In the genomic region with DNA sequence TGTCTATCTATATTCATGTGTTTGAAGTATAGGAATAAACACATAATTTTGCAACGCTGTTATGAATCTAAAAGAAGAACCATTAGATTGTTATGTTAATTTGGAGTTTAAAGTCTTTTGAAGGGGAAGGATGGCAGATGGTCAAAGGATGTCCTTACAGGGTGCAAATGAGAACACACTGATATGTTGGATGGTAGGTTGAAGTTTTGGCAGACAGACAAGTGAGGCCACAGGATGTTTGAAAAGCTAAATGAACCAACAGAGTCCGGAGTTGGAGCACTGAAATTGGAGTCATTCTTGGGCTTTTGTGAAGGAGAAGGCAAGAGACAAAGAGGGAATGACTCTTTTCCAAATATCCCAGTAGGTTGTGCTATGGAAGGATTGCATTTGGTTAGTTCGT, we compare ENCODE assay signal across 25 mouse cellular contexts.
DNase-seq lines count a peak whose midpoint lies in the region; ATAC-seq and TF ChIP-seq lines count a peak whose summit lies in the region.
"Had no signal": no experiment of that assay in that cellular context is flagged by ENCODE, and none has a peak within 500 bp of the region (broad histone marks: within the 10 kb centered on the region; RNA-seq: fewer than 3 reads in every experiment).

No protein-coding gene starts in this region.

- peak; percentile 13 for DNase-seq in lung, embryonic 14.5 days
- no peak for DNase-seq in lung, postnatal 14 days
- DNase-seq in cerebellum, adult 11-12 months, result peak; percentile 92
- DNase-seq in cerebellum, adult 9-10 months, result peak; percentile 99
- DNase-seq in ovary, postnatal 36 days (ENCODE audit: low spot score), result no peak
- no peak for DNase-seq in thymus, postnatal 10 days (ENCODE audit: low spot score in 2 of 2)
- DNase-seq in natural killer cell, adult 2 months (ENCODE audit: low spot score in 2 of 2), result no peak
- DNase-seq: adrenal gland, adult 8-10 months; gastrocnemius, postnatal 10 days; heart, postnatal 4 days; kidney, adult 11 months; kidney, postnatal 36 days; retina, postnatal 1 day; right cerebral cortex, postnatal 25 days; spleen, adult 18-20 months; thymus, postnatal 14 days had no signal

- no peaks in the 10 kb centered on the region for H3K4me1 ChIP-seq in lung, embryonic 14.5 days (ENCODE audit: insufficient read depth)
- H3K4me1 ChIP-seq: heart, embryonic 10.5 days; kidney, embryonic 15.5 days; limb, embryonic 15.5 days; neural tube, embryonic 12.5 days had no signal

- H3K27me3 ChIP-seq in lung, embryonic 14.5 days (ENCODE audit: insufficient read depth, low read length), result no peaks in the 10 kb centered on the region
- H3K27me3 ChIP-seq: forebrain, embryonic 15.5 days; kidney, embryonic 15.5 days; limb, embryonic 15.5 days; lung, embryonic 15.5 days; neural tube, embryonic 12.5 days had no signal

- no peak overlapping the region for H3K9ac ChIP-seq in lung, embryonic 14.5 days
- H3K9ac ChIP-seq: forebrain, embryonic 15.5 days; kidney, embryonic 15.5 days; limb, embryonic 15.5 days; liver, embryonic 14.5 days; lung, embryonic 15.5 days; neural tube, embryonic 12.5 days had no signal

- H3K27ac ChIP-seq in lung, embryonic 14.5 days (ENCODE audit: low read depth), result no peak overlapping the region
- H3K27ac ChIP-seq: forebrain, embryonic 15.5 days; heart, embryonic 10.5 days; kidney, embryonic 15.5 days; limb, embryonic 15.5 days; liver, embryonic 14.5 days; lung, embryonic 15.5 days; macrophage; neural tube, embryonic 12.5 days had no signal

- no peak for TF ChIP-seq CTCF in lung, embryonic 14.5 days (IDR thresholded peaks at IDR 0.05; ENCODE audit: low read depth)

- 54% methylated on average over 3 of the region's 3 CpGs for WGBS in lung, embryonic 14.5 days

- ATAC-seq in lung, embryonic 14.5 days (ENCODE audit: insufficient read depth), result no peak
- ATAC-seq: activated CD4-positive, CD25-positive, alpha-beta regulatory T cell, adult 4 months; forebrain, embryonic 15.5 days had no signal

- H3K4me3 ChIP-seq in lung, embryonic 14.5 days (ENCODE audit: low read depth, low read length), result no peak overlapping the region
- H3K4me3 ChIP-seq: forebrain, embryonic 15.5 days; heart, embryonic 10.5 days; kidney, embryonic 15.5 days; limb, embryonic 15.5 days; lung, embryonic 15.5 days; neural tube, embryonic 12.5 days had no signal

- no peaks in the 10 kb centered on the region for H3K9me3 ChIP-seq in lung, embryonic 14.5 days (ENCODE audit: low read depth, low read length)
- H3K9me3 ChIP-seq: forebrain, embryonic 15.5 days; heart, embryonic 10.5 days; kidney, embryonic 15.5 days; limb, embryonic 15.5 days; lung, embryonic 15.5 days; neural tube, embryonic 12.5 days had no signal

- H3K36me3 ChIP-seq in lung, embryonic 14.5 days (ENCODE audit: insufficient read depth), result no peaks in the 10 kb centered on the region
- H3K36me3 ChIP-seq: forebrain, embryonic 15.5 days; heart, embryonic 10.5 days; kidney, embryonic 15.5 days; limb, embryonic 15.5 days; lung, embryonic 15.5 days; neural tube, embryonic 12.5 days had no signal

- H3K4me2 ChIP-seq in lung, embryonic 14.5 days, result no peak overlapping the region
- H3K4me2 ChIP-seq: forebrain, embryonic 15.5 days; kidney, embryonic 15.5 days; limb, embryonic 15.5 days; lung, embryonic 15.5 days; neural tube, embryonic 12.5 days had no signal

Comparison
In these comparisons a context has a peak if more than half of its experiments do, and no peak if none do; other contexts are left out.
1. DNase-seq: peak in lung, embryonic 14.5 days (single experiment), cerebellum, adult 11-12 months (single experiment) and cerebellum, adult 9-10 months (single experiment); none in lung, postnatal 14 days (single experiment), ovary, postnatal 36 days (single experiment), thymus, postnatal 10 days (0 of 2) and natural killer cell, adult 2 months (0 of 2).